Mouse (Mus musculus) CD8-positive naive resting alpha-beta T cell, adult 2 months (primary cell): Measurements from ENCODE around the gene Cdc42bpb.

Source experiments
- DNase-seq, 2 experiments: peaks; one replicate each; pipeline ENCODE4 v3.0.0; 2022; ENCODE audit warnings: low read depth in 2 of 2, low spot score in 2 of 2

Gene Cdc42bpb

GRCm38 (mm10) chr12:111245070-111245469, 132.4 kb downstream of the Cdc42bpb start:
- DNase-seq, result no peak

GRCm38 (mm10) chr12:111243733-111244132, 133.8 kb downstream of the Cdc42bpb start:
- DNase-seq, result no peak
